Mouse (Mus musculus) megakaryocyte, adult 5-6 weeks (primary cell): Measurements from ENCODE around the gene Snapc5. TPM values are rescaled to one million over a fixed set of nuclear protein-coding genes. Genes with fewer than 3 reads are reported as not detected.
"Not testable (repeated sequence)": the region's sequence is repeated elsewhere in the genome, so short reads cannot be mapped to it uniquely, and the experiment has no call there.

Experiments used
- ATAC-seq: 2 replicates; pipeline ENCODE4 v1.8.0; 2016; ENCODE audit warnings: mild to moderate bottlenecking, inconsistent platforms; ENCODE audit not compliant: poor library complexity, severe bottlenecking
- total RNA-seq, 2 experiments: library from RNA; stranded (forward) in 1 of 2; stranded (reverse) in 1 of 2; fragments of 153-499, 151-499 nt in 1 of 2; fragments of 221-1000, 200-1000 nt in 1 of 2; gene quantifications; 2 replicates each; pipeline versions ENCODE4 v1.2.3 to v1.2.4; 2015 to 2017

Gene Snapc5
- total RNA-seq (2015) (25.6 and 31.7 TPM in 2 replicates), total RNA-seq (2017) (70.1 and 76.7 TPM in 2 replicates)

- ATAC-seq = peak; percentile 95
Measured at GRCm38 (mm10) chr9:64178974-64179646, at the start of gene Snapc5. Snapc5 (plus strand) TSS chr9:64179274.

- ATAC-seq = no peak
Measured at GRCm38 (mm10) chr9:64131623-64132022, 47.5 kb upstream of the Snapc5 start.

- not testable (repeated sequence) for ATAC-seq
Measured at GRCm38 (mm10) chr9:64138896-64139295, 40.2 kb upstream of the Snapc5 start.

- peak; percentile 35; the same call in 1 of the 2 replicates for ATAC-seq
Measured at GRCm38 (mm10) chr9:64139879-64140278, 39.2 kb upstream of the Snapc5 start.

GRCm38 (mm10) chr9:64156641-64157040 lies 22.4 kb upstream of the Snapc5 start:
- no peak for ATAC-seq

- ATAC-seq = no peak
Measured at GRCm38 (mm10) chr9:64160471-64160870, 18.6 kb upstream of the Snapc5 start.

GRCm38 (mm10) chr9:64169967-64170366 lies 9.1 kb upstream of the Snapc5 start:
- ATAC-seq = not testable (repeated sequence)

- ATAC-seq = no peak
Measured at GRCm38 (mm10) chr9:64172145-64172815, 6.8 kb upstream of the Snapc5 start.

GRCm38 (mm10) chr9:64172816-64173665 lies 6.0 kb upstream of the Snapc5 start, which contains the start of the genes Zwilch and Rpl4:
Zwilch (minus strand) TSS chr9:64173104.
Rpl4 (plus strand) TSS chr9:64173375.
- peak; percentile 90 for ATAC-seq

GRCm38 (mm10) chr9:64173666-64174220 lies 5.3 kb upstream of the Snapc5 start:
- ATAC-seq = no peak

GRCm38 (mm10) chr9:64174341-64174740 lies 4.7 kb upstream of the Snapc5 start:
- no peak for ATAC-seq

GRCm38 (mm10) chr9:64174766-64175165 lies 4.3 kb upstream of the Snapc5 start:
- ATAC-seq = no peak

- ATAC-seq = no peak
Measured at GRCm38 (mm10) chr9:64175378-64175777, 3.7 kb upstream of the Snapc5 start.

- ATAC-seq = no peak
Measured at GRCm38 (mm10) chr9:64178610-64178973, 482 bp upstream of the Snapc5 start.

- ATAC-seq = not testable (repeated sequence)
Measured at GRCm38 (mm10) chr9:64183295-64183694, 4.2 kb downstream of the Snapc5 start.

GRCm38 (mm10) chr9:64184166-64184840 lies 5.2 kb downstream of the Snapc5 start:
- no peak for ATAC-seq

GRCm38 (mm10) chr9:64193879-64194278 lies 14.8 kb downstream of the Snapc5 start:
- no peak for ATAC-seq

- ATAC-seq = no peak
Measured at GRCm38 (mm10) chr9:64195554-64195953, 16.5 kb downstream of the Snapc5 start.

GRCm38 (mm10) chr9:64197524-64197923 lies 18.4 kb downstream of the Snapc5 start:
- ATAC-seq = no peak

- ATAC-seq = no peak
Measured at GRCm38 (mm10) chr9:64198068-64198762, 19.1 kb downstream of the Snapc5 start.
